Mouse (Mus musculus): ENCODE measurements around the gene Cntnap2.

GRCm38 (mm10) chr6:45964494-45964893 is 905.3 kb downstream of the Cntnap2 start:
- no peak for TF ChIP-seq MYOG (IDR thresholded peaks at IDR 0.05; ENCODE audit: control insufficient read depth in 1 of 3, insufficient read depth in 1 of 3, insufficient read length in 2 of 3, low read depth in 2 of 3)
- TF ChIP-seq MYOD1 (IDR thresholded peaks at IDR 0.05; ENCODE audit: control insufficient read depth in 1 of 3, insufficient read length in 2 of 3, low read depth in 2 of 3): no peak
- no peak for TF ChIP-seq MAX (IDR thresholded peaks at IDR 0.05; ENCODE audit: low read depth)
- TF ChIP-seq POLR2A (IDR thresholded peaks at IDR 0.05; ENCODE audit: insufficient read length, low read depth): no peak
- TF ChIP-seq USF1 (IDR thresholded peaks at IDR 0.05; ENCODE audit: low read depth): no peak
- TF ChIP-seq POLR2AphosphoS2 (IDR thresholded peaks at IDR 0.05; ENCODE audit: insufficient read length, low read depth): no peak
- TF ChIP-seq TCF12 (IDR thresholded peaks at IDR 0.05; ENCODE audit: insufficient read depth, poor library complexity, severe bottlenecking): no peak
- no peak for TF ChIP-seq E2F4 (IDR thresholded peaks at IDR 0.05; ENCODE audit: insufficient read depth)
- TF ChIP-seq SRF (IDR thresholded peaks at IDR 0.05; ENCODE audit: control insufficient read depth, insufficient read length, low read depth): no peak
- no peak for TF ChIP-seq REST (IDR thresholded peaks at IDR 0.05; ENCODE audit: insufficient read depth, insufficient read length)
- TF ChIP-seq TCF3 (IDR thresholded peaks at IDR 0.05; ENCODE audit: insufficient read length, low read depth): no peak
- TF ChIP-seq CEBPB (IDR thresholded peaks at IDR 0.05; ENCODE audit: insufficient read depth, poor library complexity, severe bottlenecking): no peak
